Mouse (Mus musculus): ENCODE measurements around the gene Apaf1.

The Apaf1 gene

DNA sequence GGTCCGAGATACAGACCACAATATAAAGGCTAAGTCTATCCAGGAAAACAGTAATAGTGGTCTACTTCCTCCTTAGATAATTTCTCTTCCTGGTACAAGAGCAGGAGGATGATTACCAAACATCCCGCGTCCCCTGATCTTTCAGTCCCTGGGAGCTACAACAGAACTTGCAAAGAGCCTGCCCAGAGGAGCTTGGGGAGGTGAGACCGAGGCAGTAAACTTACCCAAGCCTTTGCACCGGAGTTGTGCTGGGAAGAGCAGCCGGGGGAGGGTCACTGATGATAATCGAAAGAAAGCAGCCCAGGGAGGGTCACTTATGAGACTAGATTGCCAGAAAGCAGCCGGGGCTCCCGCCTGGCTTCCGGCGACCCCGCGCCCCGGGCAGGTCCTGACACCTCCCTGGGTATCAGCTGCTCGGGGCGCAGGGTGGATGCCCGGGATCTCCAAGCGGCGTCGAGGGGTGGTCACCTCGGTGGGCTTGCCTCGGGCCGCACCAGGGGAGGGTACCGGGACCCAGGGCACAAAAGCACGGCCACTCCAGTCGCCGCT, 537 bp downstream of the Apaf1 start:
- DNase-seq (ENCODE audit: low spot score in 2 of 2) = no peak

DNA sequence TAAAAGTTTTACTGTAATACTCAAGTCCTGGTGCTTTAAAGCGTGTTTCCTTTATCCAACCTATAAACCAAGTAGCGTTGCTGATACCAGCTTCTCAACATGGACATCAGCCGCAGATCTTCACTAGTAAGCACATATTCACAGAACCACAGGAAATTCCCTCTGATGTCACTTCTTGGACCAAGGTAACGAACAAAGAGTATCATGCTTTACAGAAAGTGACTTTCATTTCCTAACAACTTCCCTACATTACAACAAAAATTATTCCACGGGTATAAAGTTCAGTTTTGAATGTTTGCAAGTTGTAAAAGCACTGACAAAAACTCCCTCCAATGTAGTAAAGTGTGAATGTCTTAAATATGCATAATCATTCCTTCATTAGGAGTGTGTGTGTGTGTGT, 2.0 kb downstream of the Apaf1 start:
- DNase-seq (ENCODE audit: low spot score in 2 of 2) = no peak

DNA sequence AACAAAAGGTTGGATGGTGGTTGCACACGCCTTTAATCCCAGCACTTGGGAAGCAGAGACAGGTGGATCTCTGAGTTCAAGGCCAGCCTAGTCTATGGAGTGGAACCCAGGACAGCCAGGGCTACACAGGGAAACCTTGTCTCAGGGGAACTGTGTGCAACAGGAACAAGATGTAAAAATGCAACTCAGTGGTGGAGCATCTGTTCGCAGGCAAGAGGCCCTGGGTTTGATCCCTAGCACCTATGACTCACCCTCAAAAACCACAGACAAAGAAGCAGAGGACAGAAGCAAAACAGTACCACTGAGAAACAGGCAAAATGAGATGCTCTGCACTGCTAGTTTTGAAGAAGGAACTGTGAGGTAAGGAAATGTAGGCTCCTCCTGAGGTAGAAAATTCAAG, 5.9 kb downstream of the Apaf1 start:
- no peak for DNase-seq (ENCODE audit: low spot score in 2 of 2)

DNA sequence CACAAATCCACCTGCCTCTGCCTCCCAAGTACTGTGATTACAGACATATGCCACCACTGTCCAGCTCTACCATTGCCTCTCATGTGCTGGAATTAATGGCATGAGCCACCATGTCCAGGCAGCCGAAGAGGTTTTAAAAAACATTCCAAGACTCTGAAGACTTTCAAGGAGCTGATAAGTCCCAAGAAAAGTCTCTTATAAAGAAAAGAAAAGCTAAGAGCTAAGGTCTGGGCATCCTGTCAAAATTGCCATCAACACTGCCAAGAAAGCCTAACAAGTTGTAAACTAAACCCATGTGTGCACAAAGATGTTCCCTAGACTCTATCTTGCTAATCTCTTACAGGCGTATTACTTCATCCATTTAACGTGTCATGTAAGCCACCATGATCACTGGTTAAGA, 9.2 kb downstream of the Apaf1 start:
- no peak for DNase-seq (ENCODE audit: low spot score in 2 of 2)

DNA sequence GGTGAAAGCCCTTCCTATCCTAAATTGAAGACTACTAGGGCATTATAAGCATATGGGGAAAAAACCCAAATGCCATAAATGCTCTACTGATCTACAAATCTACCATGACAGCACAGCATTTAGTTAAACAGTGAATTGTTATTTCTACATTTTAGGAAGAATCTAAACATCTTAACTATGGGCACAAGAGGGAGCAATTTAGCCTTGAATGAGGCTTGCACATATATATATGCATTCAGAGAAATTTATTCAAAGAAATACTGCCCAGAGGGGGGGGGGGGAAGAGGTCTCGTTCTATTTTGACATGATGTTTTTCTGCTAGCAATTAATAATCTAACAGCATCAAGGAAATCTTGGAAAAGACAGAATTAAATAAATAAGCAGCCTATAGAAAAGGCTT, 10.8 kb downstream of the Apaf1 start:
- DNase-seq (ENCODE audit: low spot score in 2 of 2) = no peak

DNA sequence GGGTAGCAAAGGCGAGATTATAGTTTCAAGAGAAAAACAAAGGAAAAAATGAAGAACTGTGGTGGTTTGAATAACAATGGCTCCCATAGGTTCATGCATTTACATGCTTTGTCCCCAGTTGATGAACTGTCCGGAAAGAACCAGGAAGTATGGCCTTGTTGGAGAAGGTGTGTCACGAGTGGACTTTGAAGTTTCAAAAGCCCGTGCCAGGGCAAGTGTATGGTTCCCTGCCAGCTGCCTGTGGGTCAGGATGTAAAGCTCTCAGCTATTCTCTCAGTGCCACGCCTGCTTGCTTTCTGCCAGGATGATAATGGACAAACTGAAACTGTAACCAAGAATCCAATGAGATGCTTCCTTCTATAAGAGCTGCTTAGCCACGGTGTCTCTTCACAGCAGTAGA, 20.2 kb downstream of the Apaf1 start:
- no peak for DNase-seq (ENCODE audit: low spot score in 2 of 2)

DNA sequence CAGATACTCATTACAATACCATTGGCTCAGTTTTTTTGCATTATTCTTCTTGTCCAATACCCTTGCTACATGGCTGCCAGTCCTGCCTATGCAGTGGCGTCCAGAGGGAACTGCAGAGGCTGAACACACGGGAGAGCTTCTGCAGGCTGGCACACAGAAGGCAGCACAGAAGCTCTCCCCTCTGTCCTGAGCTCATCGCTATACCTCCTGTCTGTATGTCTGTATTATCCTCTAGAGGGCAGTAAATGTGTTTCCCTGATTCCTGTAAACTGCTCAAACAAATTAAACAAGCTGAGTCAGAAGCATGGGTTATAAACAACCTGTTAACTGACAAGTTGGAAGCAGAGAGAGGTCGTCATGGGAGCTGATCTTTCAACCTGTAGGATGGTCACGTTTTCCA, 21.8 kb downstream of the Apaf1 start:
- DNase-seq (ENCODE audit: low spot score in 2 of 2) = no peak

DNA sequence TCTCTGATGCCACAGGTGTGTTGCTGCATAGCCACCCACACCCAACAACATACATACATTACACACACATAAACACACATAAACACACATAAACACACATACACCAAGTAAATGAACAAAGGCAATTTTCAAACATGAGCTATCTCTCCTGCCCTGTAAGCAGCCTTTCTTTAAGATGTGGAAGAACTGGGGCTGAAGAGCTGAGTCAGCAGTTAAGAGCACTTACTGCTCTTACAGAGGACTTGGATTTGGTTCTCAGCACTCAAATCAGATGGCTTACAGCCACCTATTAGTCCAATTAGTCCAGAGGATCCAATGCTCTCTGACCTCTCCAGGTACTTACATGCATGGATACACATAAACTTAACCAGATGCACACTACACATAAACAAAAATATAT, 29.8 kb downstream of the Apaf1 start:
- no peak for DNase-seq (ENCODE audit: low spot score in 2 of 2)

DNA sequence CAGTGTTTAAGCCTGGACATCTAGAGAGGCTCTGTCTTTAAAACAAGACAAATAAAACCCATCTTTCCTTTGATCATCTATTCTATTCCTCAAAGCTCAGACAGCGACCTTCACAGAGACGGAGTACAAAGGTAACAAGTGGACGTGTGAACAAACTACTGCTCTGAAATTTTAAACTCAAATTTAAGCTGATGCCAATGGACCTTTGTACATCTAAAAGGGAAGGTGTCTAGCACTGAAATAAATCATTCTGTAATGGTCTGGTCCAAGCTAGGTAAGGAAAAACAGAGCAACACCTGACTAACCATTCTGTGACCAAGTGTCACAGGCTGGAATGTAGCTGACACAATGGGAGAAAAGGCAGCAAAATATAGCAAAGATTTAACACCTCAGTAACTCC, 31.4 kb downstream of the Apaf1 start:
- DNase-seq (ENCODE audit: low spot score in 2 of 2) = no peak

DNA sequence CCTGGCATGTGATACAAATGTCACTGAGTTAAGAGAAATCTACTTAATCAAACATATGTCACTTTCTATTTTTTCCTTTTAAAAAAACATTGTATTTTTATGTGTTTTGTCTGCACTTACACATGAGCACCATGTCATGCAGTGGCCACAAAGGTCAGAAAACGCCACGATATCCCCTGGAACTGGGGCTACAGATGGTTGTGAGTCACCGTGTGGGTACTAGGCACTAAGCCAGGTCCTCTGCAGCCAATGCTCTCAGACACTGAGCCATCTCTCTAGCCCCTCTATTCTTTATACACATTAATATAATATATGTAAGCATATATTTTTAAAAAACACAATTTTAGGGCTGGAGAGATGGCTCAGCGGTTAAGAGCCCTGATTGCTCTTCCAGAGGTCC, 32.9 kb downstream of the Apaf1 start:
- no peak for DNase-seq (ENCODE audit: low spot score in 2 of 2)

DNA sequence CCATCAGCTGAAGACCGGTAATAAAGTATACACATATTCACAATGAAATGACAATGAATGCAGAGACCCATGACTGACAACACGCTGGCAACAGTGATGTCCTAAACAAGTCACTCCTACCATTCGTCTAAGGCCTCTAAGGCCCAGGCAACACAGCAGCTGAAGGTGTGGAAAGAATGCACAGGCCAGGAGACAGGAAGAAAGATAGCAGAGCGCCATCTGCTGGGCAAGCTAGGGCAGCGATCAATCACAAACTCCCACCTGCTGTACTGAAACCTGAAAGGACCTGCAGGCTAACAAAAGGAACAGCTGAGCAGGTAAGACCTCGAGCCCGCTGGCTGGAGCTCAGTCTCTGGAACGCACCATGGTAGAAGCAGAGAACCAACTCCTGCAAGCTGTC, 48.6 kb downstream of the Apaf1 start:
- DNase-seq (ENCODE audit: low spot score in 2 of 2) = peak; percentile 49 to 51

DNA sequence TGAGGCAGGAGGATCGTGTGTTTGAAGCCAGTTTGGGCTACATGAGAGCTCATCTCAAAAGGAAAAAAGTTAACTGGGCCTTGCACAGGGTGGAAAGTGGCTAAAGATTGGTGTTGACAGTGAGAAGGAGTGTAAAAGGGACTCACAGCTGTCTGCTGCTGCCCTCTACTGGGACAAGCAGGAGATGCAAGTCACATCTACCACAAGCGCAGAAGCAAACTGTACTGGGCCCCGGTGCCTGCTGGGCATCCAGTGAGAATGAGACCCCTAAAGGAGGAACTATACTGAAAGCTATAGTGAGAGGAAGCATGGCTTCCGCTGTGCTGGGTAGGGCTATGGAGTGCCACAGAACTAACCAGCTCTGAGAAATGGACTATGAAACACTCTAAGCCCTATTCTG, 50.2 kb downstream of the Apaf1 start:
- peak; percentile 71 to 77 for DNase-seq (ENCODE audit: low spot score in 2 of 2)

DNA sequence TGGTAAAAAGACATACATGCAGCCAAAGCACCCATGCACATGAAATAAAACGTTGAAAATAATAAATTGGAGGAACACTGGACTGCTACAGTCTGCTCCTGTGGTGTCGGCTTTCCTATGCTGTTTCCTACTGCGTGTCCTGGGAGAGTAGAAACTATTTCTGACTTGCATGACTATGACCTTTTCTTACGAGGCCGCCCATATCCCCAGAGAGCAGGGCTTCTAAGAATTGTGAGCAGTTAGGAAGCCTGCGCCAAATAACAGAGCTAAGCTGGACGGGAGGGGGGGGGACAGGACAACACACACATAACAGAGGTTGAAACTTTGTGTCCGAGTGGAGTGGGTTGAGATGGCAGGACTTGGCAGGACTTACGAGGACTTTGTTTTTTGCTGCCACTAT, 51.4 kb downstream of the Apaf1 start:
- DNase-seq (ENCODE audit: low spot score in 2 of 2) = no peak

DNA sequence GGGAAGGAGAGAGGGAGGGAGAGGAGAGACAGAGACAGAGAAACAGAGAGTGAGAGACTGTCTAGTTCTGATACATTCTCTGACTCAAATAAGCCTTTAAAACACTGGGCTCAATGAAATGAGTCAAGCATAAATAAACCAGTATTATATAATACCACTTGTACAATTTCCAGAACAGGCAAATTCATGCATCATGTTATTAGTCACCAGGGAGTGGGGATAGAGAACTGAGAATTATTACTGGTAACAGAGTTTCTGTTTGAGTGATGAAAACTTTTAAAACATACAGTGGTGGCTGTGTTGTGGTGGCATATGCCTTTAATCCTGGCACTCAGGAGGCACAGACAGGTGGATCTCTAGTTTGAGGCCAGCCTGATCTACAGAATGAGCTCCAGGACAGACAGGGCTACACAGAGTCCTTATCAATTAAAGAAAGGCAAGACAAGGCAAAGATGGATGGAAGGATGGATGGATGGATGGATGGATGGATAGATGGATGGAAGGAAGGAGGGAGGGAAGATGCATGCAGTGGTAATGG, 53.5 kb downstream of the Apaf1 start:
- DNase-seq (ENCODE audit: low spot score in 2 of 2) = no peak

DNA sequence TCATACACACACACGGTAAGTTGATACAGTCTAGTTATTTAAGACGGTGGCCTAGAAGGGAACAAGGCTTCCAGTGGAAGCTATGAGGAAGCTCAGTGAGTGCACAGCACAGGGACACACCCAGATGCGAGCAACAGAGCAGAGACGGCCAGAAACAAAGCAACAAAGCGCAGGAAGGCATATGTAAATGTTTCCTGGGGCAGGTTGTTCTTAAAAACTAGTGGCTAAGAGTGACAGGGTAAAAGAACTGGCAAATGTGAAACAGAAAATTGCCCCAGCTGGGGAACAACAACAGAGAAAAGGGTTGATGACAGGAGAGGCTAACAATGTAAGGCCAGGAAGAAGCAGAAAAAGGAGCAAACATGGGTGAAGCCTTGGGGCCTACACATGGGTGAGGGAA, 54.6 kb downstream of the Apaf1 start:
- DNase-seq (ENCODE audit: low spot score in 2 of 2) = peak; percentile 75 to 76

DNA sequence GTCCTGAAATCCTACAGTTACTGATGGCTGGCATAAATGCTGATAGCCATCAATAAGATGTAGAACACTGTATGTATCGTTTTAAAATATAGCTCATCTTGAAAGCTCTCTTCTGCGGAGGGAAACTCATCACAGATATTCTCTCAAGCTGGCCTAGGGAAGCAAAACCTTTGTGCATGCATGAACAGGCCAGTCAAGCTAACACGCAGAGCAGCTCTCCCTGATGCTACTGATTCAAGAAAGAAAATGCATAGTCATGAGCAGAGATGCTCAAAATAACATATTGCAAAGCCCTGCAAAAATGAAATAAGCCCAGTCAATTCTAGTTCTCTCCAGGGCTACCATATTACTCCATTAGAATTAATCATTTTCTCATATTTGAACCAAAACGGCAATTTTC, 55.1 kb downstream of the Apaf1 start:
- peak; percentile 10 to 14 for DNase-seq (ENCODE audit: low spot score in 2 of 2)

DNA sequence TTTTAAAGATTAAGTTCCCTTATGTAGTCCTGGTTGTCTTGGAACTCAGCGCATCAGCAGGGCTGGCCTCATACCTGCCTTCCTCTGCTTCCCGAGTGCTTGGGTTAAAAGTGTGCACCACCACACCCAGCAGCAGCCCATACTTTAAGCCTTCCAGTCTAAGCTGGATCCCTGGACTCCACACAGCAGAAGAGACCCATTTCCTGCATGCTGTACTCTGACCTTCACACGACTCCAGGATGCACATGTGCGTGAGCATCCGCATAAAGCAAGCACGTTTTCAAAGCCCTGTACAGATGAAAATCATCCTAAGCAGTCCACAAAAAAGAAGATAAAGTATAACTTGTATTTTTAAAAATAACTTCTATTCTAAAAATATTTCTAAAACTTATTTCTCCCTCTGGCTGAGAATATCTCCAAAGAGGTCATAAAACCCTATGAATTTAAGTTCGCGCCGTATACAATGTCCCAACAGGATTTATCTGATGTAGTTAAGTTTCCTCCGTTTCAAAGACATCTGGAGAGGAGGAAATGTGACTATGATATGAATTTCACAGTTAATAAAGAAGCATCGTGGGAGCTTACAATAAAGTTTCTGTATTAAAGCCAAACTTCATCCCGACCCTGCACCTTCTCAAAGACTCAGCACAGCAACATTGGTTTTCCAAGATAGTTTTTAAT, 76.6 kb downstream of the Apaf1 start:
- no peak for DNase-seq (ENCODE audit: low spot score in 2 of 2)

DNA sequence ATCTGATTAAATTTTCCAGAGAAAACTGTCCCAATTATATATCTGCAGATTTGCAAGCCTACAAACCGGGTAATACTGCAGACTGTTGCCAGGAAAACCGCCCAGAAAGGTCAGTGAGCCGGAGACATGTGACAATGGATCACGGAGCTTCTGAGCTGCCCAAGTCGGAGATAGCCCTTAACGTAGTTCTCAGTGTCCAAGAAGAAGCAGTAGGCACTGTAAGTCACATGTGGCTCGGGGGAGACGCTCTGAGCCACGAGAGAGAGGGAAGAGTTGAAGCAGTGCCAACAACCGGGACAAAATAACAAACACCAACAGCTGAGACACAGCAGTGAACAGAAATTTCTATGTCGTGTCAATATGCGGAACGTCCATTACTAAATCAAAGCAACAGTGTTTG, 81.1 kb downstream of the Apaf1 start:
- no peak for DNase-seq (ENCODE audit: low spot score in 2 of 2)

DNA sequence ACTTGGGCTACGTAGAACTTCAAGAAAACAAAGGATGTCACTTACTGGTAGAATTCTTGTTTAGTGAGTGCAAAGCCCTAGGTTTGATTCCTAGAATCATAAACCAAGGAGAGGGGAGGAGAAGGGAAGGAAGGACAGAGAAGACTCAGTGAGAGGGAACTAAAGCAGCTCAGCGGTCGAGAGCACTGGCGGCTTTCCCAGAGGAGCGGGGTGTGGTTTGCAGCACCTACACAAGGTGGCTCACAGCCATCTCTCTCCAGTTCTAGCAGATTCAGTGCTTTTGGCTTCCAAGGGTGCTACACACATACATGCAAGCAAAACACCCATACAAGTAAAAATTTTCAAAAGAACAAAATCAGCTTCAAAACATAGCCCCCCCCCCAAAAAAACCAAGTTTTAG, 82.7 kb downstream of the Apaf1 start:
- no peak for DNase-seq (ENCODE audit: low spot score in 2 of 2)

DNA sequence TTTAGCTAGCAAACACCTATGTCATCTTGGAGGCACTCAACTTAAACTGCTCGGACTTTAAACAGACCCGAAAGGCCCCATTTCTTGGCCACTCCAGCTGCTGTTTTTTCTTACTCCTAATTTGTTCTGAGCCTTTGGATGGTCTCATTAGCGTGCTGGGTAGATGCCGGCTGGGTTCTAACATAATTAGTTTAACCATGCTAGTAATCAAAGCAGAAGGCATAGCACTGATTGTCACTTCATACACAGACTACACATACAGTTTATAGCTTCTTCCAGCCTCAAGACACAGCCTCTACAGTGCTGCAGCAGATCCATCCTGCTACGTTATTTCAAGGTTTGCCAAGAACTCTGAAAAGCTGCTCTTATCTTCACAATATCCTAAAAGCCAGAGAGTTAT, 88.7 kb downstream of the Apaf1 start:
- DNase-seq (ENCODE audit: low spot score in 2 of 2) = no peak

DNA sequence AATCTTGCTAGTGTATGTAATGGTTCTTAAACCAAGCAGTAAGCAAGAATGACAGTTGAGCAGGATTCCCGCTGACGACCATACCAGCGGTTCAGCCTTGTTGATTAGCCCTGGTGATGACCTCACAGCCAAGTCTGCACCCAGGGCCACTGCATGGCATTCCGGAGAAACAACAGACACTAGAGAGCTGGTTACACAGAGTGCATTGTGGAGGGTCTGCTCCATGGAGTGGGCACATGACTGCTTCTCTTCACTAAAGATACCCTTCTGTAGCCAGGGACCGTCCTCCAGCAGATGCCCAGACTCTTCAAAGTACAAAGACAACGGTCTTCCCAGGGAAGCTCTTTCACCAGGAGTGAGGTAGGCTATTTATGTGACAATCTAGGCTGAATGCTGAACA, 90.3 kb downstream of the Apaf1 start:
- DNase-seq (ENCODE audit: low spot score in 2 of 2) = no peak

DNA sequence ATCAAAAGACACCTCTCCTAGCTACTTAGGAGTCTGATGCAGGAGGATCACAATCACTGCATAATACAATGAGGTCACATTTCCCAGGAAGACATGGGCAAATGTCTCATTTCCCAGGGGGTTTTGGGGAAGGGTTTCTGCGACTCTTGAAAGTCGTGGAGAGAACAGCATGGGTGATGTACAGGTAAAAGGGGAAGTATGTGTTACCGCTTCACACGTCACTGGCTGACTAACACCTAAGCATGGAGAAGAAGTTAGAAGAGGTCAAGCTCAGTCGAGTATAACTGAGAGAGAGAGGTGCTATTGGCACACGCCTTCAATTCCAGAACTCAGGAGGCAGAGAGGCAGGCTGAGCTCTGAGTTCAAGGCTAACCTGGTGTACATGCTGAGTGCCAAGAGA, 92.2 kb downstream of the Apaf1 start:
- peak; percentile 15 to 27 for DNase-seq (ENCODE audit: low spot score in 2 of 2)

DNA sequence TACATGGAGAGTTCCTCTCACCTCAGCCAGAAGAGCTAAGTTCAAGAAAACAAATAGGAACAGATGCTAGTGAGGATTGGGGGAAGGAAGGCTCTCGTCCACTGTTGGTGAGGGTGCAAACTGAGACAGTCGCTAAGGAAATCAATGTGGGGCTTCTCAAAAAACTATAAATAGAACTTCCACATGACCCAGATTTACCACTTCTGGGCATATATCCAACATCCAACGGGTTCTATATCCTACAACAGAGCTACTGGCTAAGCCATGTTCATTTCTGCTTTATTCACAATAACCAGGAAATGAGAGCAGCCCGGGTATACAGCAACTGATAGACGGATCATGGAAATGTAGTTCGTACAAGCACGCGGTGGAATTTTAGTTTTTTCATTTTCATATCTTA, 99.5 kb downstream of the Apaf1 start:
- no peak for DNase-seq (ENCODE audit: low spot score in 2 of 2)

DNA sequence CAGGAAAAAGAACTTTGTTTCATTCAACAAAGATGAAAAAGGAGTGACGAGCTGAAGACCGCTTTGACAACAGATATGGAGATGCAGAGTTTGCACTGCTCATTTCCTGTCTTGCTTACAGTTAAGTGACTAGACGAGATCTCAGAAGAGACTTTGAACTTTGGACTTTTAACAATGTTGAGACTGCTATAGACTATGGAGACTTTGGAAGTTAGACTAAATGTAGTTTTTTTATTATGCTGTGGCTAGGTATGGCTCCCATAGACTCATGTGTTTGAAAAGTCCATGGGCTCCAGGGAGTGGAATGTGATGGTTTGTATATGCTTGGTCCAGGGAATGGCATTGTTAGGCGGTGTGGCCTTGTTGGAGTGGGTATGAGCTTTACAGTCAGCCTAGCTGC, 100.8 kb downstream of the Apaf1 start:
- no peak for DNase-seq (ENCODE audit: low spot score in 2 of 2)

All from spleen, postnatal 36 days (tissue).